Mouse (Mus musculus): ENCODE measurements around the gene Bicdl2.

DNA sequence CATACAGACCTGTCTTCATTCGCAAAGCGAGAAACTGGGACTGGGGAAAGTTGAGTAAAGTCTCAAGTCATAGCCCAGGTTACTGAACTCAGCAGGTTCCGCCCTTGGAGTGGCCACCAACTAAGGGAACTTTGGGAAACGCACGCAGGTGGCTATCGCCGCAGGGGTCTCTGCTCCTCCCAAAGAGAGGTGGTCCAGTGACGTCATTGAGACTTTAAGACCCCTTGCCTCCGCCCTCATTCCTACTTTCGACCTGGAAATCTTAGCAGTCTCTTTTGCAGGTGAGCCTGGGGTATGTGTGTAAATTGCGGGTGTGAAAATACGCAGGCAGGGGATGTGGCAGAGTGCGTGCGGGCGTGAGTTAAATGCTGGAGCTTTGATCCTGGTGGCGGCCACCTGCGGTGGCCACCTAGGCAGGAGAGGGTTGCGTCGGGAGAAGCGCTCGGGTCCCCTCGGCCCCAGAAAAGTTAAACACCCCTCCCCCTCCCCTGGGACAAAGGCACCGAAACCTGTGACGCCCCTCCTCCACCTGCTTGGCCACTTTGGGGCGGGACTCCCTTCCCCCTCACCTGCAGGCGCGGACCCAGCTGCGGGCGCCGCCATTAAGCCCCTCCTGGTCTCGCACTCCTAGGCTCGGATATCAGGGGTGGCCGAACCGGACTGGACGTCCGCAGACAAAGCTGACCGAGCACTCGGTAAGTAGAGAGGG is 19.0 kb downstream of the Bicdl2 start, which contains the start of gene Cldn6:
- no peak for TF ChIP-seq POLR2A (IDR thresholded peaks at IDR 0.05; ENCODE audit: low read depth, low read length)
- TF ChIP-seq CTCF (IDR thresholded peaks at IDR 0.05; ENCODE audit: extremely low read depth, insufficient read depth, insufficient read length, insufficient replicate concordance): no peak
